Mouse (Mus musculus) spleen, postnatal 4 days (tissue): Measurements from ENCODE around the gene Myo1g.

Source experiments
- DNase-seq, 2 experiments: peaks; one replicate each; pipeline ENCODE4 v3.0.0; 2022; ENCODE audit warnings: low spot score in 2 of 2

Gene Myo1g

GRCm38 (mm10) chr11:6488041-6488684 is 32.6 kb downstream of the Myo1g start:
- no peak for DNase-seq

DNA sequence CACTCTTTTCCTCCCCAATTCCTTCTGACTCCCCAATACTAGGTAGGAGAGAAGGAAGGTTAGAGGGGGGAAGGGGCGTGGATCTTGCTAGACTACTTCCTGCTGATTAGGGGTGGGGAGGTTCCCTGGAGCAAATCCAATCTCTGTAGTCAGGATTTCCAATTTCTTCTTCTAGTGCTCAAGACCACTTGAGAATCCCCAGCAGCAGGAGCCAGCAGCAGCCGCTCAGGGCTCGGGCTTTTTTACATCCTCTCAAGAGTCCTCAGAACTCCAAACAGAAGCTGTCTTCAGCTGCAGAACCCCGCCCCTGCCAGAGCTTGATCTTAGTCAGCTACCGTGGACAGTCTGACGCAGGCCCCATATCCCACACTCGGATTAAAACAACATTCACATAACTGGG is 33.3 kb downstream of the Myo1g start:
- DNase-seq, result no peak

DNA sequence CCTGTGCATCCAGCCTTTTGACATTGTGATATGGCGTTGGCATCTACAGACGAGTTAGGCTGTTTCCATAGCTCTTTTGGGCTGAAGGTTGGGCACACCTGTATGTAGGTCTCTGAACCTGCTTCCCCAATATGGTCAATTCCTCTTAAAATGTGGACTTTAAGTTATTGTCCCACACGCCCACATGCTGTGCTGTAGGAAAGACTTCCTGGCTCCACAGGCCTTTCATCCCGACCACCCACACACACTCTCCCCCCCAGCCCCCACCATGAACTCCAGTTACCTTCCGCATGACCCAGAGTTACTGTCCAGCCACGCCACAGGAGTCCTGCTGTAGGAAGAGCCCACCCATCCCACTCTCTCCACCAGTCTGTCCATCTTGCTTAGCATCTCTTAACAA is 33.8 kb downstream of the Myo1g start:
- DNase-seq, result no peak

- no peak for DNase-seq
Observed at GRCm38 (mm10) chr11:6484244-6484959, 36.4 kb downstream of the Myo1g start.

GRCm38 (mm10) chr11:6483103-6483502 is 37.7 kb downstream of the Myo1g start:
- no peak for DNase-seq

- no peak for DNase-seq
Observed at GRCm38 (mm10) chr11:6481669-6482185, 39.0 kb downstream of the Myo1g start.

DNA sequence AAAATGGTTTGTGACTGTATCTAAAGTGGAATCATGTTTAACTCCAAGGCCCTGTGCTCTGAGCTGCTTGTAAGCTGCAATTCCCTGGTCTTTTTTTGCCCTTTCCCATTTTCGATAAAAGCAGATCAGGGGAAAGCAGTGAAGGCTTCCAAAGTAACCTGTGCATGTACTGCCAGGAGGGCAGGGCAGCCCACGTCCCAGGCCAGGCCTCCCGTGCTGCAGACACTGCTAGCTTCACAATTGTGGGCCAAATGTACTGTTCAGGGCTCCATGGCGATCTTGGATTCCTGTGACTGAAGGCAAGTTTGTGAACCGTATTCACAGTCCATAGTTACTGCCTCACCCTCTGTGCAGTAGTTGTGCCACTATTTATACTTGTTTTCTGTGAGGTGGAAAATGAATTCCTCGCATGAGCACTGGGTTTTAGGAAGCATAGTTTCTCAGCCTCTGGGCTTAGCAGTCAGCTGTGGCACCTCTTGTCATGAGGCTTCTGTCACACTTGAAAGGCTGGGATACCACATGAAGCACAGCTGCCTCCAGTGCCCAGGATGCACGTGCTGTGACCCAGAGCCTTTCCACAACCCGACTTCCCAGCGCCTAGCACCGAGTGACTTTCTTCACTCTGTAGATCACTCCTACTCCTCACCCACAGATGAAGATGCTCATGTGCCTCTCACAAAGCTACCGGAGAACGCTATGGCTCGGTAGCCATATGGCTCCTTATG is 39.9 kb downstream of the Myo1g start:
- no peak for DNase-seq

- DNase-seq, result no peak
Observed at GRCm38 (mm10) chr11:6480191-6480590, 40.6 kb downstream of the Myo1g start.

GRCm38 (mm10) chr11:6479231-6479630 is 41.5 kb downstream of the Myo1g start:
- DNase-seq, result no peak

DNA sequence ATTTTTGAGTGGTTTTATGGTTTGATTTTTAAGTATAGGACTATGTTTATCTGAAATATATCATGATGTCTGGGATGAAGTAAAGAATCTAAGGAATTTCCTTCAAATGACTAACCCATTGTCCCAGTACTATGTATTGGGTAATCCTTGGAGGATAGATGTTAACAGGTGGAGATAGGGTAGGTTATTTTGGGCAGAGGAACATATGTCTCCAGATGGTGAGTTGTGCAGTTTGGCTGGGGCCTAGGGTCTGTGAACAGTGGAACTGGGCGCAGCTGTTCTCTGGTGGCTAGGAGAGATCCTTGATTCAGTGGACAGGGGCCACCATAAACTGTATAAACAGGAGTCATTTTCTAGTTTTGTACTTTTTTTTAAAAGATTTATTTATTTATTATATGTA is 43.4 kb downstream of the Myo1g start:
- no peak for DNase-seq

DNA sequence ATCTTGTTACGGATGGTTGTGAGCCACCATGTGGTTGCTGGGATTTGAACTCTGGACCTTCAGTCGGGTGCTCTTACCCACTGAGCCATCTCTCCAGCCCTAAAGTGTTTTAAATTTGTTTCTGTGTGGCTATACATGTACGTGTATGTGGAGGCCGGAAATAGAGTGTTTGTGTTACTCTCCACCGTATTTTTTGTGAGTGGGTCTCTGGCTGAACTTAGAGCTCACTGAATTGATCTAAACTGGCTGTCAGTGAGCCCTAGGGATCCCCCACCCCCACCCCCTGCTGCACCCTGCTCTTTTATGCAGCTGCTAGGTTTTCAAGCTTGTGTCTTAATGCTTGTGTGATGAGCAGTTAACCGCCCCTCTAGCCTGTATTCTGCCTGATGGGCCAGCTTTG is 43.9 kb downstream of the Myo1g start:
- no peak for DNase-seq

DNA sequence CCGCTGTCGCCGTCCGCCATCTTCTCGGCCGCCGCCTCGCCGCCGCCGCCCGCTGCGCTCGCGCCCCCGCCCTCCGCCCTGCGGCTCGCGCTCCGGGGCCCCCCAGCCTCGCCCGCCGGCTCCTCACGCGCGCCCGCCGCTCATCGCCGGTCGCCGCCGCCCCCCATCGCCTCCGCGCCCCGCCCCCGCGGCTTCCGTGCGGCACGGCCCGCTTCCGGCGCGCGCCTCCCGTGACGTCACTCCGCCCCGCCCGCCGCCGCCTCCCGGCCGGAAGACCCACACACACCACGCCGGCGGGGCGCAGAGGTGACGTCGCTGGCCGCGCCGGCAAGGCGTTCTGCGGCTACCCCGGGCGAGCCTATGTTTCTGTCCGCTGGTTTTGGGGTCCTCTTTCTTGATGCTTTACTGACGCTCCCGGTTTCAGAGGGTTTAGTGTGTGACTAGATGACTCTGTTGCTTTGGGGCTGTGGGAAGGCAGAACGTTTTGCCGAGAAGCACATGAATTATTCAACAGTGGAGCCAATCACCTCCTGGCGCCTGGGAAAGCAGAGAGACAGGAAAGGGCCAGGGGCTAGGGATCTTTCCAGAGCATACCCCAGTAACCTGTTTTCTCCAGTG is 44.8 kb downstream of the Myo1g start, which contains the start of gene Purb:
Purb (minus strand) TSS at position 51 of the 618 bp plus-strand sequence.
- DNase-seq, result peak; percentile 92 to 98

DNA sequence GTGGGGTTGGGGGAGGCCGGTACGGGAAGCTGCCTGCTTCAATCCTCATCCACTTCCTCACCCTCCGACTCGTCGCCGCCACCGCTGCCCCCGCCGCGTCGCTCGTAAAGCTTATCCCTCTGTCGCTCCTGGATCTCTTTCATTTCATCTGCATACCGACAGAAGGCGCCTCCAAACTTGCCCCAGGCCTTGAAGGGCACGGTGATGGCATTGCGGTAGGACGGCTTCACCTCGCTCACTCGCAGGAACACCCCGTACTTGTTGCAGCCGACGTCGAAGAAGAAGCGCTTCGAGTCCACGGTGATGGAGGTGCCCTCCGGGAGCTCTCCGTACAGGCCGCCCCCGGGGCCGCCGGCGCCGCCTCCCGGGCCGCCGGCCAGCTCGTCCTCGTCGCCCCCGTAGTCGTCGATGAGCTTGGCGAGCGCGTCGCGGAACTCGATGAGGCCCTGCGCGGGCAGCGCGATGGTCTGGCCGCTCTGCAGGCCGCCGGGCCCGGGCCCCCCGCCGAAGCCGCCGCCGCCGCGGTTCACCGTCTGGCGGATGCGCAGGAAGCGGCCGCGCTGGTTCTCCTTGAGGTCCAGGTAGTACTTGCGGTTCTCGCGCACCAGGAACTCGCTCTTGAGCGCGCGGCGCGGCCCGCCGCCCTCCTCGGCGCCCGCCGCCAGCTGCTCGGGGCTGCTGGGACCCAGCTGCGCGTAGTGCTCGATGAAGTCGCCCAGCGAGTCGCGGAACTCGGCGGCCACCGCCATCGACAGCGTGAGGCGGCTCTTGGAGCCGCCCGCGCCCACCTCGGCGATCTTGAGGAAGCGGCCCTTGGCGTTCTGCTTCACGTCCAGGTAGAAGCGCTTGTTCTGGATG is 45.7 kb downstream of the Myo1g start:
- peak; percentile 57 to 83 for DNase-seq

- no peak for DNase-seq
Observed at GRCm38 (mm10) chr11:6474381-6474780, 46.4 kb downstream of the Myo1g start.

DNA sequence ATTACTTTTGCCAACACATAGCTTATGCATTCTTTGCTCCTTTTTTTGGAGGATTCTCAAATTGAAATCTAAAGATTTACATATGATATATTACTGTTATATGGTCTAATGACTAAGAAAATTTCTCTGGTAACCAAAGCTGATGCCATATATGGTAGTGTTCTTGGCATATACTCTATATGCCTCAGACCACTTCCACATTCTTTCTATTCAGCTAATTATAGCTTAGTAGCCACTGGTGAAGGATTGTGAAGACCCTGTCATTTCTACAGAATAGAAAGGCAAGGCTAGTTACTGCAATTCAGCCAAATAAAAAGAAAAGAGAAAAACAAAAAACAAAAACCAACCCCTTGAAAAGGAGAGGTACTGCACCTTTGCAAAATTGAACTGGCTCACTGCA is 48.7 kb downstream of the Myo1g start:
- DNase-seq, result no peak

GRCm38 (mm10) chr11:6471493-6471892 is 49.3 kb downstream of the Myo1g start:
- DNase-seq, result no peak

DNA sequence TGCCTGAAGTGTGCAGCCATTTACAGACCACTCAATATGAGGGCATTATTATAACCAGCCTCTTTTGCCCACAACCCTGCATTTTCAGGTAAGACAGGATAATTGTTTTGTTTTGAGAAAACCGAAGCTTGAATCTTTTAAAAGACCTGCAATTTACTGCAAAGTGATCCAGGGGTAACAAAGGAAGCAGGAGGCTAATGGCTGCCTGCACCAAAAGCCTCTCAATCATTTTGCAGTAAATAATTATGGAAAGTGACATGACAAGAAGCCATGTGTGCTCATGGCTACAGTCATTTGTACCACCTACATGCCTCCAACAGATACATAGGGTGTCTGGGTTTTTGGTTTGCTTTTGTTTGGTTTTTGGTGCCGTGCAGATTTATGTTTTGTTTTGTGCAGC is 49.7 kb downstream of the Myo1g start:
- no peak for DNase-seq

DNA sequence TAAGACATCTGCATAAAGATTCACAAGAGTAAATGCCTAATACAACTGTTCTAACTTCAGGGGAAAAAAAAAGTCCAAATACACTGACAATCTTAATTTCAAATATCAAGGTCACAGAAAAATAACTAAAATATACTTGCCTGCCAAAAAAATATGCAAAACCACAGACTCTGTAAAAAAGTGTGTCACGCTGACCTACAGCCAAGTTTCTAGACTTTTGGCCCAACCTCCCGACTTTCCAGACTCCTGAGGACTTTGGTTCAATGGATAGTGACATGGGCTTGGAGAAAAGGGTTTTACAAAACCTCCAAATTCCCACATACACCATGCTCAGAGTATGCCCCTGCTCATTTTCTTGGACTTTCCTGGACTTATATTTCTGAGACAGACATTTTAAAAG is 52.2 kb downstream of the Myo1g start:
- DNase-seq, result no peak

- peak; percentile 68 to 84 for DNase-seq
Observed at GRCm38 (mm10) chr11:6465122-6465521, 55.6 kb downstream of the Myo1g start.

DNA sequence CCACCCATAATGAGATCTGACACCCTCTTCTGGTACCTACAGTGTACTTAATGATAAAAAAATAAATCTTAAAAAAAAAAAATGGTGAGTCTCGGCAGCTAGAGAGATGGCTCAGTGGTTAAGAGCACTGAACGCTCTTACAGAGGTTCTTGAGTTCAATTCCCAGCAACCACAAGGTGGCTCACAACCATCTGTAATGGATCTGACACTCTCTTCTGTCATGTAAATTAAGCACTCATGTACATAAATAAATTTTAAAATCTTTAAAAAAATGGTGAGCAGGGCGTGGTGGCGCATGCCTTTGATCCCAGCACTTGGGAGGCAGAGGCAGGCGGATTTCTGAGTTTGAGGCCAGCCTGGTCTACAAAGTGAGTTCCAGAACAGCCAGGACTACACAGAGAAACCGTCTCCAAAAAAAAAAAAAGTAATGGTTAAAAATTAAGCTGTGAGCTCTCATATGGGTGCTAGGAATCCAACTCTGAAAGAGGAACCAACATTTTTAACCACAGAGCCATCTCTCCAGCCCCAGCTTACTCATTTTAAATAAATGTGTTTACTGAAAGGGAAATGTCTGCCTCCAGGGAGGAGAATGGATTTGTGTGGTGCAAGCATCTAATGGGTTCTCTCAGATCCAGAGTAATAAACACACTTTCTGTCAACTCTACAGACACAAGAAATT is 57.5 kb downstream of the Myo1g start:
- DNase-seq, result no peak
